Mouse (Mus musculus) small intestine, adult 2 months (tissue): ENCODE measurements around the gene Noc4l.

Source experiments
- CTCF ChIP-seq: fragments of 200-500 bp; IDR thresholded peaks from 2 replicates; pipeline ENCODE4 v1.5.1; 2012; ENCODE audit warnings: low read depth, mild to moderate bottlenecking, control low read depth, inconsistent platforms, low read length, moderate library complexity, mixed read lengths; ENCODE audit not compliant: insufficient replicate concordance, insufficient read length; ENCODE audit errors: extremely low read depth
- POLR2A ChIP-seq: fragments of 200-500 bp; IDR thresholded peaks from 2 replicates; pipeline ENCODE4 v1.6.1; 2012; ENCODE audit warnings: low read depth, mild to moderate bottlenecking, control low read depth, inconsistent platforms, low read length, moderate library complexity

GRCm38 (mm10) chr5:110659682-110660081 lies 6.5 kb upstream of the Noc4l start:
- TF ChIP-seq CTCF (no peak), POLR2A (no peak)
